Mouse (Mus musculus) thymus, postnatal 10 days (tissue): Measurements from ENCODE around the gene Auts2.

Experiments used
- DNase-seq, 2 experiments: peaks; one replicate each; pipeline ENCODE4 v3.0.0; 2021; ENCODE audit warnings: low spot score in 2 of 2

Gene Auts2

GRCm38 (mm10) chr5:131677518-131677917 is 865.6 kb downstream of the Auts2 start:
- no peak for DNase-seq

GRCm38 (mm10) chr5:131673696-131674095 is 869.4 kb downstream of the Auts2 start:
- DNase-seq = no peak

- no peak for DNase-seq
These were observed 878.1 kb downstream of the Auts2 start for GRCm38 (mm10) chr5:131665068-131665467.

GRCm38 (mm10) chr5:131664657-131665056 is 878.5 kb downstream of the Auts2 start:
- no peak for DNase-seq

- DNase-seq = no peak
These were observed 880.5 kb downstream of the Auts2 start for GRCm38 (mm10) chr5:131662657-131663056.

- DNase-seq = no peak
These were observed 884.2 kb downstream of the Auts2 start for GRCm38 (mm10) chr5:131658822-131659515.

GRCm38 (mm10) chr5:131654206-131654605 is 888.9 kb downstream of the Auts2 start:
- DNase-seq = no peak

- DNase-seq = no peak
These were observed 892.7 kb downstream of the Auts2 start for GRCm38 (mm10) chr5:131650381-131650891.

- DNase-seq = no peak
These were observed 895.4 kb downstream of the Auts2 start for GRCm38 (mm10) chr5:131647683-131648119.

GRCm38 (mm10) chr5:131647104-131647682 is 896.0 kb downstream of the Auts2 start:
- no peak for DNase-seq

- DNase-seq = no peak
These were observed 896.9 kb downstream of the Auts2 start for GRCm38 (mm10) chr5:131646192-131646775.

GRCm38 (mm10) chr5:131645341-131646191 is 897.6 kb downstream of the Auts2 start:
- DNase-seq = no peak

- DNase-seq = no peak
These were observed 898.8 kb downstream of the Auts2 start for GRCm38 (mm10) chr5:131644331-131644730.

- DNase-seq = no peak
These were observed 899.7 kb downstream of the Auts2 start for GRCm38 (mm10) chr5:131643176-131644174.

- no peak for DNase-seq
These were observed 900.4 kb downstream of the Auts2 start for GRCm38 (mm10) chr5:131642752-131643151.

GRCm38 (mm10) chr5:131636431-131636830 is 906.7 kb downstream of the Auts2 start:
- DNase-seq = no peak

- DNase-seq = no peak
These were observed 908.4 kb downstream of the Auts2 start for GRCm38 (mm10) chr5:131634731-131635130.

GRCm38 (mm10) chr5:131631998-131632379 is 911.2 kb downstream of the Auts2 start:
- no peak for DNase-seq

GRCm38 (mm10) chr5:131631038-131631997 is 911.8 kb downstream of the Auts2 start:
- DNase-seq = no peak

- DNase-seq = no peak
These were observed 912.6 kb downstream of the Auts2 start for GRCm38 (mm10) chr5:131630577-131630976.
